Mouse (Mus musculus) heart, adult 2 months (tissue): ENCODE measurements at regions not wholly inside any gene's neighbourhood (a gene's known extent, or its start where the extent isn't known, plus 50 kb on each side); places are given as distances from the start of the nearest gene placed in this dataset.

Experiments used
- CTCF ChIP-seq: fragments of 200-600 bp; IDR thresholded peaks from 2 replicates; pipeline ENCODE4 v1.8.1; 2022; ENCODE audit warnings: antibody characterized with exemption, mild to moderate bottlenecking, moderate library complexity
- POLR2A ChIP-seq: fragments of 200-500 bp; IDR thresholded peaks from 2 replicates; pipeline ENCODE4 v1.6.1; 2011; ENCODE audit warnings: mild to moderate bottlenecking, low read depth, low read length, control low read depth; ENCODE audit not compliant: insufficient read depth

DNA sequence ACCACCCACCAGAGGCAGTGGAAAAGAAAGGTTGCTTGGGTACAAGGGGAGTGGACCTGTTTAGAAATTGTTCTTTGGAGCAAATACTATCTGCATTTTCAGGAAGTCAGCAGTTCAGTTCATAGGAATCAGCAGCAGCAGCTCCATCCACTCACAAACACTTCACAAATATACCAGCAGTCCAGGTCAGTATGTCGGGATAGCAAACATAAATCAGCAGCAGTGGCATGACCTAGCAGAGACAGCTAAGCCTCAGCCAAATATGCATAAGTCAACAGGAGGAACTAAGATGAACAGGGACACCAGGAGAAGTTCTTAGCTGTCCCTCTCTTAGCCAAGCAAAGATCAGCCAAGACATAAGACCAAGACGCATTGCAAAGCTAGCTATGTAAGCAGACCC, 693.6 kb upstream of the Impad1 start:
- no peak for TF ChIP-seq CTCF
- TF ChIP-seq POLR2A: no peak
